Mouse (Mus musculus): ENCODE results near the gene Prox1. TPM values are rescaled to one million over a fixed set of nuclear protein-coding genes. Genes with fewer than 3 reads are reported as not detected.

The Prox1 gene
- polyA plus RNA-seq, 1 experiment from 2014 or later, result 8.5 TPM

- no peaks in the 10 kb centered on the region for H3K36me3 ChIP-seq (ENCODE audit: control insufficient read depth, insufficient read depth, low read length)
Measured at GRCm38 (mm10) chr1:190128674-190129322, 41.7 kb downstream of the Prox1 start.

GRCm38 (mm10) chr1:190127878-190128277 lies 42.6 kb downstream of the Prox1 start:
- H3K36me3 ChIP-seq (ENCODE audit: control insufficient read depth, insufficient read depth, low read length), result no peaks in the 10 kb centered on the region
- no peak overlapping the region for H3K9ac ChIP-seq (ENCODE audit: low read depth, low read length)
- H3K27me3 ChIP-seq (ENCODE audit: control insufficient read depth, insufficient read depth, low read length), result no peaks in the 10 kb centered on the region
- no peaks in the 10 kb centered on the region for H3K9me3 ChIP-seq (ENCODE audit: control insufficient read depth, low read length)
- DNase-seq (ENCODE audit: low spot score) (no peak), ATAC-seq (ENCODE audit: low FRiP score) (0 out of 2 replicates have a peak, but pooled peaks have one; percentile 31)
- 24% methylated on average over 5 of the region's 5 CpGs for WGBS
- peak overlapping the region; percentile 44; the same call in 1 of the 2 replicates for H3K27ac ChIP-seq (ENCODE audit: low read depth, low read length)
- no peak overlapping the region for H3K4me3 ChIP-seq (ENCODE audit: low read depth, low read length)
- H3K4me2 ChIP-seq (replicated peaks; ENCODE audit: low read depth, low read length), result no peak overlapping the region
- peaks cover 20% of the 10 kb centered on the region for H3K4me1 ChIP-seq (replicated peaks; ENCODE audit: control insufficient read depth, insufficient read depth, low read length)

More at GRCm38 (mm10) chr1:190128674-190129322, 41.7 kb downstream of the Prox1 start:
- WGBS, result 14% methylated on average over 12 of the region's 12 CpGs
- Histone ChIP-seq H3K27ac (ENCODE audit: low read depth, low read length) (peak overlapping the region; percentile 44; the same call in 1 of the 2 replicates), H3K9ac (ENCODE audit: low read depth, low read length) (no peak overlapping the region), H3K27me3 (ENCODE audit: control insufficient read depth, insufficient read depth, low read length) (no peaks in the 10 kb centered on the region), H3K9me3 (ENCODE audit: control insufficient read depth, low read length) (no peaks in the 10 kb centered on the region), H3K4me2 (replicated peaks; ENCODE audit: low read depth, low read length) (no peak overlapping the region), H3K4me3 (ENCODE audit: low read depth, low read length) (no peak overlapping the region), H3K4me1 (replicated peaks; ENCODE audit: control insufficient read depth, insufficient read depth, low read length) (peaks cover 20% of the 10 kb centered on the region)
- DNase-seq (ENCODE audit: low spot score), result peak; percentile 61
- ATAC-seq (ENCODE audit: low FRiP score), result peak; percentile 84

GRCm38 (mm10) chr1:190127163-190127795 lies 43.2 kb downstream of the Prox1 start:
- Histone ChIP-seq H3K9ac (ENCODE audit: low read depth, low read length) (no peak overlapping the region), H3K27me3 (ENCODE audit: control insufficient read depth, insufficient read depth, low read length) (no peaks in the 10 kb centered on the region), H3K4me3 (ENCODE audit: low read depth, low read length) (no peak overlapping the region), H3K4me1 (replicated peaks; ENCODE audit: control insufficient read depth, insufficient read depth, low read length) (peaks cover 20% of the 10 kb centered on the region), H3K9me3 (ENCODE audit: control insufficient read depth, low read length) (no peaks in the 10 kb centered on the region), H3K4me2 (replicated peaks; ENCODE audit: low read depth, low read length) (no peak overlapping the region), H3K27ac (ENCODE audit: low read depth, low read length) (peak overlapping the region; percentile 44; the same call in 1 of the 2 replicates), H3K36me3 (ENCODE audit: control insufficient read depth, insufficient read depth, low read length) (no peaks in the 10 kb centered on the region)
- DNase-seq (ENCODE audit: low spot score), result peak; percentile 22
- 23% methylated on average over 6 of the region's 6 CpGs for WGBS
- 0 out of 2 replicates have a peak, but pooled peaks have one; percentile 4 for ATAC-seq (ENCODE audit: low FRiP score)

GRCm38 (mm10) chr1:190124961-190125739 lies 45.4 kb downstream of the Prox1 start:
- WGBS, result 90% methylated on average over 14 of the region's 14 CpGs
- no peak overlapping the region for H3K9ac ChIP-seq (ENCODE audit: low read depth, low read length)
- H3K4me2 ChIP-seq (replicated peaks; ENCODE audit: low read depth, low read length), result no peak overlapping the region
- H3K27me3 ChIP-seq (ENCODE audit: control insufficient read depth, insufficient read depth, low read length), result no peaks in the 10 kb centered on the region
- no peak overlapping the region for H3K27ac ChIP-seq (ENCODE audit: low read depth, low read length)
- no peak for DNase-seq (ENCODE audit: low spot score)
- peaks cover 14% of the 10 kb centered on the region for H3K4me1 ChIP-seq (replicated peaks; ENCODE audit: control insufficient read depth, insufficient read depth, low read length)
- H3K9me3 ChIP-seq (ENCODE audit: control insufficient read depth, low read length), result no peaks in the 10 kb centered on the region
- no peaks in the 10 kb centered on the region for H3K36me3 ChIP-seq (ENCODE audit: control insufficient read depth, insufficient read depth, low read length)
- no peak overlapping the region for H3K4me3 ChIP-seq (ENCODE audit: low read depth, low read length)
- ATAC-seq (ENCODE audit: low FRiP score), result no peak

GRCm38 (mm10) chr1:190123404-190123803 lies 47.1 kb downstream of the Prox1 start:
- H3K4me2 ChIP-seq (replicated peaks; ENCODE audit: low read depth, low read length), result no peak overlapping the region
- H3K27ac ChIP-seq (ENCODE audit: low read depth, low read length), result no peak overlapping the region

GRCm38 (mm10) chr1:190115985-190116384 lies 54.5 kb downstream of the Prox1 start:
- no peak for ATAC-seq (ENCODE audit: low FRiP score)
- Histone ChIP-seq H3K4me2 (replicated peaks; ENCODE audit: low read depth, low read length) (no peak overlapping the region), H3K4me1 (replicated peaks; ENCODE audit: control insufficient read depth, insufficient read depth, low read length) (no peaks in the 10 kb centered on the region), H3K9me3 (ENCODE audit: control insufficient read depth, low read length) (no peaks in the 10 kb centered on the region), H3K27ac (ENCODE audit: low read depth, low read length) (no peak overlapping the region), H3K9ac (ENCODE audit: low read depth, low read length) (no peak overlapping the region), H3K4me3 (ENCODE audit: low read depth, low read length) (no peak overlapping the region), H3K36me3 (ENCODE audit: control insufficient read depth, insufficient read depth, low read length) (no peaks in the 10 kb centered on the region), H3K27me3 (ENCODE audit: control insufficient read depth, insufficient read depth, low read length) (no peaks in the 10 kb centered on the region)
- 79% methylated on average over 1 of the region's 1 CpGs for WGBS
- DNase-seq (ENCODE audit: low spot score), result no peak

More at GRCm38 (mm10) chr1:190123404-190123803, 47.1 kb downstream of the Prox1 start:
- Histone ChIP-seq H3K4me1 (replicated peaks; ENCODE audit: control insufficient read depth, insufficient read depth, low read length) (peaks cover 6% of the 10 kb centered on the region), H3K9ac (ENCODE audit: low read depth, low read length) (no peak overlapping the region), H3K4me3 (ENCODE audit: low read depth, low read length) (no peak overlapping the region), H3K27me3 (ENCODE audit: control insufficient read depth, insufficient read depth, low read length) (no peaks in the 10 kb centered on the region), H3K36me3 (ENCODE audit: control insufficient read depth, insufficient read depth, low read length) (no peaks in the 10 kb centered on the region), H3K9me3 (ENCODE audit: control insufficient read depth, low read length) (no peaks in the 10 kb centered on the region)
- whole genome bisulfite sequencing, result 90% methylated on average over 13 of the region's 13 CpGs
- ATAC-seq (ENCODE audit: low FRiP score) (no peak), DNase-seq (ENCODE audit: low spot score) (no peak)

GRCm38 (mm10) chr1:190111741-190112140 lies 58.8 kb downstream of the Prox1 start:
- WGBS, result 73% methylated on average over 6 of the region's 6 CpGs
- H3K4me3 ChIP-seq (ENCODE audit: low read depth, low read length), result no peak overlapping the region
- H3K9me3 ChIP-seq (ENCODE audit: control insufficient read depth, low read length), result no peaks in the 10 kb centered on the region

GRCm38 (mm10) chr1:190107587-190107986 lies 62.9 kb downstream of the Prox1 start:
- DNase-seq (ENCODE audit: low spot score), result no peak
- no peak for ATAC-seq (ENCODE audit: low FRiP score)
- Histone ChIP-seq H3K27me3 (ENCODE audit: control insufficient read depth, insufficient read depth, low read length) (no peaks in the 10 kb centered on the region), H3K9ac (ENCODE audit: low read depth, low read length) (no peak overlapping the region), H3K4me2 (replicated peaks; ENCODE audit: low read depth, low read length) (no peak overlapping the region), H3K4me3 (ENCODE audit: low read depth, low read length) (no peak overlapping the region), H3K36me3 (ENCODE audit: control insufficient read depth, insufficient read depth, low read length) (no peaks in the 10 kb centered on the region), H3K9me3 (ENCODE audit: control insufficient read depth, low read length) (no peaks in the 10 kb centered on the region), H3K4me1 (replicated peaks; ENCODE audit: control insufficient read depth, insufficient read depth, low read length) (no peaks in the 10 kb centered on the region), H3K27ac (ENCODE audit: low read depth, low read length) (no peak overlapping the region)
- 93% methylated on average over 1 of the region's 1 CpGs for WGBS

More at GRCm38 (mm10) chr1:190111741-190112140, 58.8 kb downstream of the Prox1 start:
- no peak overlapping the region for H3K4me2 ChIP-seq (replicated peaks; ENCODE audit: low read depth, low read length)
- H3K4me1 ChIP-seq (replicated peaks; ENCODE audit: control insufficient read depth, insufficient read depth, low read length), result no peaks in the 10 kb centered on the region
- H3K36me3 ChIP-seq (ENCODE audit: control insufficient read depth, insufficient read depth, low read length), result no peaks in the 10 kb centered on the region
- ATAC-seq (ENCODE audit: low FRiP score) (no peak), DNase-seq (ENCODE audit: low spot score) (no peak)
- no peaks in the 10 kb centered on the region for H3K27me3 ChIP-seq (ENCODE audit: control insufficient read depth, insufficient read depth, low read length)
- no peak overlapping the region for H3K9ac ChIP-seq (ENCODE audit: low read depth, low read length)
- no peak overlapping the region for H3K27ac ChIP-seq (ENCODE audit: low read depth, low read length)
